Mouse (Mus musculus) mouse embryonic stem cell (cell line): Measurements from ENCODE around the gene Bfsp1.

ENCODE experiments used
- in situ Hi-C, 2 experiments: fragments of 300-500 bp; cut with MboI; formaldehyde crosslinking; loops; 1 replicate in 1 of 2; 3 replicates in 1 of 2; pipeline ENCODE4 v1.14.3; 2019 to 2020; ENCODE audit warnings: low sequenced_read_pairs in 2 of 2, low pct_unique_long_range_greater_than_20kb in 1 of 2, mixed read lengths in 1 of 2; ENCODE audit not compliant: unreplicated experiment in 1 of 2

Bfsp1 gene

DNA sequence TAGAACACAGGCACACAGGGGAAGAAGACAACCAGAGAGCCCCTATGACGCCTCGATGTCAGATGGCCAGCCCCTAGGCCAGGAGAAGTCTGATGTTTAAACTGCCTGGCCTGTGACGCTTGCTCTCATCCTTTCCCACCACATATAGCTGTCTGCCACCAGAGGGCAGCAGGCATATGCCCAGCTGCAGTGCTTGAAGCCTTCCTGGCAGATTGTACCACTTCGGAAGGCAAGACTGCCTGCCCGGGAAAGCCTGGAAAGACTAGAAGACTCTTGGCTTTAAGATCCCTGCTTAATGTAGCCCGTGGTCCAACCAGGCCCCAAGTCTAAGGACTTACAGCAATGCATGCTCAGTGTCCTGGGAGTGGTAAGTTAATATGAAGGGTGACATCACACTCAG, 4.4 kb upstream of the Bfsp1 start:
- in situ Hi-C loops: loop anchor here in 1 of 2 experiments (25.0 kb wide), 1 partner anchor 345 kb away; no protein-coding TSS in a partner anchor

DNA sequence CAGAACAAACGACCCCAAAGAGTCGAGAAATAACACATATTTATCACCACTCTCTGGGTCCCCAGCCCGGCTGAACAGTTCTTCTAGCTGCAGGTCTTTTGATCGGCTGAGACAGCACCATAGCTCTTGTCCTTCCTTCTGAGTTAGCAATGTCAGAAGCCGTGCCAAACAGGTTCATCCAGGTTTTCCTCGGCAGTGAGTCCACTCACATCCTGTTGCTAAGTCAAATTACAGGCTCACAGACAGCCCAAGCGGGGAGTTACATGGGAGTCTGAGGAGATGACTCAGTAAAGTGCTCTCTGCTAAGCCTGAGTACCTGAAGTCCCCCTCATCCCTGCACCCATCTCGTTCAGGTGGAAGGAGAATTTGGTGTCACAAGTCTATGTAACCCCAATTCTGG, 1.6 kb upstream of the Bfsp1 start:
- in situ Hi-C loops: loop anchor here in 1 of 2 experiments (25.0 kb wide), 1 partner anchor 348 kb away; no protein-coding TSS in a partner anchor

DNA sequence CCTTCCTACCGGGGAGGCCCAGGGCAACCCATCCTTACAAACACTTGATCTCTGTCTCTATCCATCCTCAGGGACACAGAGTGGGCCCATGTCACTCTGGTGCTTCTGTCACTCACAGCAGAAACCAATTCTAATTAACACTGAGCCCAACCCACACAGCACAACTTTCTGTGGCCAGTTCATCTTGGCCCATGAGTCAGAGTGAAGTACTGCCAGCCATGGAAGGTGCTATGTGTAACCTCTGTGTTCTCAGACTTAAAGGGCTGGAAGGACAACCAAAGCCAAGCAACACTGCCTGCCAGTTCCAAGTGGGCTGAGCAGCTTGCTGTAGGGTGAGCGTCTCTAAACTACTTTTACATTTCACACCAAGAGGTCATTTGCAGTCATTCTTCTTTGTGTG, 3.8 kb downstream of the Bfsp1 start:
- in situ Hi-C loops: loop anchor here in 1 of 2 experiments (25.0 kb wide), 1 partner anchor 353 kb away; no protein-coding TSS in a partner anchor

DNA sequence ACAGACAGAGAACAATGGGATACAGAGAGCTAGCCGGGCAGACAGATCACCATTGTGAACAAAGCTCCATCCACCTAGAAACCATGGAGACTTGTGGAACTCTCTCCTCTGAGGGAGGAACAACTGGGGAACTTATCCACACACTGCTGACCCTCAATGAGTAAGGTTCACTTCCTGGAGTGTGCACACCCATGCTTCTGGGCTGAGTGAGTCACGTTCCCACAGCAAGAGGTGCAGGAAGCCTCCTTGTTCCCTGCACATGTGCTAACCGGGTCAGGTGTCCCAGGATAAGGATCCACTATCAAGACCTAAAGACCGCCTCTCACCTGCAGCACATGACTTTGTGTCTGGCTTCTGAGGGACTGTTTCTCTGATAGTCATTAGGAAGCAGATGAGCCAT, 9.5 kb downstream of the Bfsp1 start:
- in situ Hi-C loops: loop anchor here in 1 of 2 experiments (25.0 kb wide), 1 partner anchor 359 kb away; no protein-coding TSS in a partner anchor

DNA sequence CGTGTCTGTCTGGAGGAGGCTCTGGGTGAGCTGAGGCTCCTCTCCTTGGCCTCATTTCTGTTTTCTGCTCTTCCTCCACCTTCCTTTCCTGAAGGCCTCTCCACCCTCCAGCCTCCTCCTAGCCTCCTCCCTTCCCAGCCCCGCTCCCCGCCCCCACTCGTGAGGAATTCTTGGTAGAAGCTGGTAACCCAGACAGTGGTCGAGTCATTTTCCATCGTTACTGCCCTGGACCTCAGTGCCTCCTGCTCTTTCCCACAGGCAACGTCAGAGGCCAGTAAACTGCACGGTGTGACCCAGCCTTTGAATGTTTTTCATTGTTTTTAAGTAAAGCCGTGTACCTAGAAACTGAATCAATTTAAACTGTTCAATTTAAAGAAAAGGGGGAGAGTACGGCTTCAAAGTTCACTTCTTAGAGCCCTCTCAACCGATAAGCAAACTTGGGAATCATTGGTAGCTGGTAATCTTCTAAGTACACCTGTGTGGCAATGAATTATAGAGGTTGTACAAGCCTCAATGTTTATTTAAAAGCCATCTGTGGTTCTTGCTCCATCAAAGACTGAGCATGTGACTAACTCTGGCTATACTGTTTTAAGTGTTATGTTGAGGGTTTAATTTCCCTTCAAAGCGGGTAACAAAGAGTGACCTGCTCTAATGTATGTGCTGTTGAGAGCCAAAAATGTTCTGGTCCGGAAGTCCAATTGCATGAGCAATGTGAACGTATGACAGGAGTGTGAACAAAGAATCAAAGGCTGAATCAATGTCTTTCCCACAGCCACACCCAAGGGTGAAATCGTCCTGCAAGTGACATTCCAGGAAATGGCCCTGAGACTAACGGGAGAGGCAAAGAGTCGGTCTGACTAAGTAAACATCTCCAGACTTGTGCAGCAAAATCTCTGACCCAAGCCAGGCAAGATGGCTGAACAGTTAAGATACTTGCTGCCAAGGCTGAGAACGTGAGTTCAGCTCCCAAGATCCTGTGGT, 10.4 kb downstream of the Bfsp1 start:
- in situ Hi-C loops: loop anchor here in 1 of 2 experiments (25.0 kb wide), 1 partner anchor 360 kb away; no protein-coding TSS in a partner anchor

DNA sequence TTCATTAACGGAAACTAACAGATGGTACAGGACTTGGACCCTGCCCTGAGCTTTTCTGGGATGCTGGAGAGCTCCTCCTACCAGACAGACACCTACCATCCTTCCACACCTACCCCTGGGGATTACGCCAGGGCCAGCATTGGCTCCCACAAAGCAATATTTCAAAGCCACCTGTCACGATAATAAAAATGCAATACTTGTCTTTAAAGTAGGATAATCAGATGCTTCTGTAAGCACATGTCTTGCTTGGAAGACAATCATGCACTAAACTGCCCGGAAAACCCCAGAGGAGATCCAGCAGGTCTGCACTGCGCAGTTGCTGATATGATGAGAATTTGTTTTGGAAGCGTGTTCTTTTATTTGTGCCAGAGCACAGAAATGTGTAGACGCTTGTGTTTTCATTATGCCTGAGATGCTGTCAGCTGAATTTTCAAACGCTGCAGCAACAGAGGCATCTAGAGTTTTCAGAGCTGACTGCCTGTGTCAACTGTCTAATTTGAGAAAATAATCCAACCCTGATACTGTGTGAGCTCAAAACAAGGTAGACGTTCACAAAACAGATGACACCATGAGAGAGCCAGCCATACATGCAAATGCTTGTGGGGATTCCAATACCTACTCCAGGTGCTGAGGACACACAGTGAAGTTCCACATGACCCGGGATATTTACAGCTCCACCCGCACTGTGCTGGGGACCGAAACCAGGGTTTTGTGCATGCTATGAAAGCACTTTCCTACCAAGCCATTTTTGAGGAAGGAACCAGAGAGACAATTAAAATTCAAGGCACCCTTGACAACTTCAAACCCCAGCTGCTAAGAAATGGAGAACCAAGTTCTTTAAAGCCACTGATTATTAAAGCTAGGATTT, 11.4 kb downstream of the Bfsp1 start:
- in situ Hi-C loops: loop anchor here in 1 of 2 experiments (25.0 kb wide), 1 partner anchor 361 kb away; no protein-coding TSS in a partner anchor

DNA sequence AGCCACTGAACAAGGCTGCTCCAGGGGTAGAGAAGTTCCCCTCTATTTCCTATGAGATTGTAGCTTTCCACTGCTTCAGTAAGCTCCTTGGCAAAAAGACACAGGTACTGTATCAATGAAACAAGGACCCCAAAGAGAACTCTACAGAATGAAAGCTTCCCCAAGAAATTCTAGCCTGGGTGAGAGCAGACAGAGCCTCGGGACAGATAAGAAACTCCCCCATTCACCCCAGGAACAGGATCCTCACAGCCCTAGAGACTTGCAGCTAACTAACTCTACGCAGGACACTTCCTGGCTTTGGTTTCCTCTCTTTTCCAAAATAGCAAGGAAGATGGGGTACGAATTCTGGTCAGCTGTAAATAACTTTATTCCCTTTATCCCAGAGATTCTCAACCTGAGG, 15.7 kb downstream of the Bfsp1 start:
- in situ Hi-C loops: loop anchor here in 1 of 2 experiments (25.0 kb wide), 1 partner anchor 365 kb away; no protein-coding TSS in a partner anchor

DNA sequence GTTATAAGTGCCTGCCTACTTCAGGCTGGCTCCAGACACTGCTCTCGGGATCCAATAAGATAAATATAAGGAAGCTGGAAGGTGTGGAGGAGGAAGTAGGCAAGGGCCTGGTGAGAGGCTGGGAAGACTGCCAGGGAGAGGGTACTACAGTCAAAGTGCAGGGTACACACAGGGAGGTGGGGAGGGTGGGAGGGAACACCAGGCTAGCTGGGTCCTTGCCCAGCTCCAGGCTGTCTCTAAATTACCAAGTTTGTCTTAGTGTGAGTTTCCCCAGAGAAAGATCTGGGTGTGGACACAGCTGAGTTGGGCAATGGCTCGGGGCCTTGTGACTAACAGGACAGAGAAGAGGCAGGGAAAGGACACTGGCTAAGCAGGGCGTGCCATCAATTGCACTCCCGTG, 16.2 kb downstream of the Bfsp1 start:
- in situ Hi-C loops: loop anchor here in 1 of 2 experiments (25.0 kb wide), 1 partner anchor 366 kb away; no protein-coding TSS in a partner anchor

DNA sequence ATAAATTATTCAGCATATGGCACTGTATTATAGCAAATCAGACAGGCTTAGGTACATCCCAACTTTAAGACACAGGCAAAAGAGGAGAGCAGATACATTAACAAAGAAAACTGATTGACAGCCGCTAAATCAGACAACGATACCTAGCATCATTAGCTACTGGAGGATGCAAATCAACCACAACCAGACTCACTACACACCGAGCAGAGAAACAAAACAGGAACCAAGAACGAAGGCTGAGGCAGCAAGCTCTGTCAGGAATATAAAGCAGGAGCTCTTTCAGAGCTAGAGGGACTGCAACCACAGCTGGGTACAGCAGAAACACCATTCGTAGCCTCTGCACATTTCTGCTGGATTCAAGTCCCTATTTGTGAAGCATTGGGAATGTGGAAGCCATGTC, 18.2 kb downstream of the Bfsp1 start:
- in situ Hi-C loops: loop anchor here in 1 of 2 experiments (25.0 kb wide), 1 partner anchor 368 kb away; no protein-coding TSS in a partner anchor

DNA sequence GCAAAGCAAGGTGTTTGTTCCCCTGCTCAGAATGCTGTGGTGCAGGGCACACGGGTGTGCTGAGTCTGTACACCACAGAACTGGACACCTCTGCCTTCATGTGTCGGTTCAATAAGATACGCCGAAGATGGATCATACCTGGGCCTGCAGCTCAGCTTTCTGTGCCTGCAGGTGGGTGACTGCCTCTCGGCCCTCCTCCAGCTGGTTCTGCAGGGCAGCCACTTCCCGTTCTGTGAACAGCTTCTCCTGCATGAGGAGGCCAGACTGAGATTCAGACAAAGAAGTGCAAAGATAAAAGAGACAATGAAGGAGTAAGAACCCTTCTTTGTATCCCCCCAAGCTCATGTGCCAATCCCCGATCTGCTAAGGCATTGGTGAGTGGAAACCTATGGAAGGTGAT, 21.4 kb downstream of the Bfsp1 start:
- in situ Hi-C loops: loop anchor here in 1 of 2 experiments (25.0 kb wide), 1 partner anchor 371 kb away; no protein-coding TSS in a partner anchor

DNA sequence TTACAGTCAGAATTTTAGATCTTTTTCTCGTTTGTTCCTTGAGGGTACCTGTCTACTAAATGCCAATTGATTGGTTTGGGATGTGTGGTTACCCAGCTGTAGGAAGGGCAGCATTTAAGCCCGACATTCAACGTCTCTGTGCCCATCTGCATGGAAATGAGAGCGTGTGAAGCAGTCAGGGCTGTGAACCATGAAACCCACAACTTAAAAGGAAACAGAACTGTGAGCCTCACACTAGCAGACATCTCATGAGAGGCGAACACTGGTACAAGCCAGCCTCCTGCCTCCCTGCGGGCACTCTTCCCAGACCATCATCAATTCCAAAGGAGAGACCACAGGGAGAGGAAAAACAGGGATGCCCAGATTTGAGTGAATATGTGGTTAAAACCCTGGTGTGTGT, 22.1 kb downstream of the Bfsp1 start:
- in situ Hi-C loops: loop anchor here in 1 of 2 experiments (25.0 kb wide), 1 partner anchor 371 kb away; no protein-coding TSS in a partner anchor

DNA sequence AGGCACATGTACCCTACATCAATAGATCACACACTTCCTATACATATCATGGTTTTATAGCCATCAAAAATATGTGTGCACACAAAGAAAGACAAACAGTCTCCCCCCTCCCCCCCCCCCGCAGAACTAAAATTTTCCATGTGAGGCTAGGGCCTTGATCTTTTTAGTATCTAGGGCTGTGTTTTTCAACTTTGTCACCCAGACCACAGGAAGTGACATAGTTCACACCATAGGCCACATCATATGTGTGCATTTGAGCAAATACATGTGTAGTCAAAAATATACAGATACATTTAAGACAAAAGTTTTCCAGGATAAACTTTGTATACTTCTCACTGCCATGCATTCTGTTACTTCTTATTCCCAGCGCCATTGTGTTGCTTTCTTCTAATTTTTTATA, 23.5 kb downstream of the Bfsp1 start:
- in situ Hi-C loops: loop anchor here in 1 of 2 experiments (25.0 kb wide), 1 partner anchor 373 kb away; no protein-coding TSS in a partner anchor

DNA sequence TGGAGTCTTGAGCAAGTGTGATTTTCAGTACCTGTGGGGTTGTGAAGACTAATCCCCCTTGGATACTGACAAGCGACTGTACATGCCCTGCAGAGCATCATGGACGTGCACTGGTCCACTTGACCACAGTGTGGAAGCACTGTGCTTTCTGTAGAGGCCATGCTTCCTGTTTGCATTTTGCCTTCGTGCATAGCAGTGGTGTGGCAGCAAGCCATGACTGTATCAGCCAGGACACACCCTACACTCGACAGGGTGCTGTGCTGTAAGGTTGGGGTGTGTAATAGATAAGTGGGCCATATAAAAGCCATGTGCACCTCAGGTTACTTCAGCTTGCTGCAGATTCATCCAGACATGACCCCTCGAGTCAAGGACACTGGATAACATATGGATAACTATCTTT, 24.3 kb downstream of the Bfsp1 start:
- in situ Hi-C loops: loop anchor here in 1 of 2 experiments (25.0 kb wide), 1 partner anchor 374 kb away; no protein-coding TSS in a partner anchor

DNA sequence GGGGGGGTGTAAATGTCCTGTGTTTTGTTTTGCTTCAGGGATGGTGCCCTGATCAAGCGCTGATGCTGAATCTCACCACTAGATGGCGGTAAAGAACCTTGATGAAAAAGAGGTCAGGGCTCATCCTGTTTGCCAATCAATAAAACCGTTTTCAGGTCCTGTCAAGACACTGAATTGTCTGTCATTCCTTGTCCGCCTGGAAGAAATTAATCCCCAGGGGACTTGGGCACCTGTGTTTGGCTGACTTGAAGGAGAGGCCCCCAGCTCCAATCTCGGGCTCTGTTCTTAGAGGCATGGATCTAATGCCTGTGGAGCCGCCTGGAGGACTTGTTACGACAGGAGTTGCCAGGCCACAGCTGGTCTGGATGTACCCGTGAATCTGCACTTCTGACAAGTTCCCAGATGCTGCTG, 25.7 kb downstream of the Bfsp1 start:
- in situ Hi-C loops: loop anchor here in 1 of 2 experiments (25.0 kb wide), 1 partner anchor 375 kb away; no protein-coding TSS in a partner anchor

DNA sequence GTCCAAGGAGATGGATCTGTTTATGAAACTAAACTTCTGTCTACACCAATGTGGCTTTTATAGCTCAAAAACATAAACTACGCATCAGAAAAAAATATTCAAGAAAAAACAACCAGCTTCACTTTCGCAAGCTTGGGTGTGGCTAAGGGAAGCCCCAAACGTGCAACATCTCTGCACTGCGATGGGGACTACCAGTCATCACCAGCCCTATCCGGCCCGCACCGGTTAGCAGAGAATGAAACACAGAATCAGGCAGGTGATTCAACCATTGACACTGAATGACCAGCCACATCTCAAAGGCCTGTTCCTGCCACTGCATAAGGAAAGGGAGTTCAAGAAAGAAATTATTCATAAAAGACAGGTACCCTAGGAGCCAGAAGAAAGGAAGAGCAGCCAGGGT, 27.2 kb downstream of the Bfsp1 start:
- in situ Hi-C loops: loop anchor here in 1 of 2 experiments (25.0 kb wide), 1 partner anchor 376 kb away; no protein-coding TSS in a partner anchor

DNA sequence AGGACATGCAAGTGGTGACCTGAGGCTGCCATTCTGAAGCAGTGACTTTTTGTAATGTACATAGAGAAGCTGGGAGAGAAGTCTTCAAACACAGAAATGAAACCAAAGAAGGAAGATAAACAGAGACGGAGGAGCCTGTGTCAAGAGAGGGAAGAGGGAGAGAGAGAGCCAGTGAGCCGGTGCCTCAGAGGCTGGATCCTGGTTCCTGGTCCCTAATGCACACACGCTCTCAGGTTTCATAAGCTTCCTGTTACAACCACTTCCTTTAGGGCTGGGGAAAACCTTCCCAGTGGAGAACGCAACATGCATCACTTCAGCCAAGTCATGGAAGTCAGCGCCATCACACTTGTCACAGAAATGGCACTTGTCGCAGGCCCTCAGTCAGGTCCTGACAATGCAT, 28.9 kb downstream of the Bfsp1 start:
- in situ Hi-C loops: loop anchor here in 1 of 2 experiments (25.0 kb wide), 1 partner anchor 378 kb away; no protein-coding TSS in a partner anchor

DNA sequence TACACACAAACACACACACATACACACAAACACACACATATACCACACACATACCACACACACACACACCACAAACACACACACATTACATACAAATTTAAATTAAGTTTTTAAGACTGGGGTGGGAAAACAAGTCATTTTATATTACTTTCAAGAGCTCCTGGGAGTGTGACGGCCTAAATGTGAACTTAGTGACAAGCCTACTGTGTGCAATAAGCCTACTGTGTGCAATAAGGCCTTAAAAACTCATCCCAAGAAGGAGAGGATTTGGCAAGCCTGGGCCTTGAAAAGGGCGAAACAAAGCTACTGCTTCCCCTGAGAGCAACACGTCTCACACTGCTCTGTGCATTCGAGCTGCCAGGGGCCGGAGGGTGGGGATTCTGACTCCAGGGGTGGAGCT, 30.3 kb downstream of the Bfsp1 start:
- in situ Hi-C loops: loop anchor here in 1 of 2 experiments (25.0 kb wide), 1 partner anchor 380 kb away; no protein-coding TSS in a partner anchor

DNA sequence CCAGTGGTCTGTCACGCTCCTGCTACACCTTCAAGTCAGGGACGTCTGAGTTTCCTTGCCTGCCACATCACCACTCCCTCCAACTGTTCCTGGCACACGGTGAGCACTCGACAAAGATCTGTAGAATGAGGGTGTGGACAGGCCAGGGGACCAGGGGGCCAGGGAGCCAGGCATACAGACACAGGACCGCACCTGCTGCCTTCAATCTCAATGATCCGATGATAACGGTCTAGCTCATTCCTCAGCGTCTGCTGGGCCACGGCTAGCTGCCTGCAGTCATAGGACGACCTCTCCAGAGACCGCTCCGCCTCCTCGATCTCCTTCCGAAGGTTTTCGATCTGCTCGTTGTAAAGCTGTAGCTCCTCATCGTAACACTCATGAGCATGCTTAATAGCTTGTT, 31.3 kb downstream of the Bfsp1 start:
- in situ Hi-C loops: loop anchor here in 1 of 2 experiments (25.0 kb wide), 1 partner anchor 381 kb away; no protein-coding TSS in a partner anchor
